In the genomic region with DNA sequence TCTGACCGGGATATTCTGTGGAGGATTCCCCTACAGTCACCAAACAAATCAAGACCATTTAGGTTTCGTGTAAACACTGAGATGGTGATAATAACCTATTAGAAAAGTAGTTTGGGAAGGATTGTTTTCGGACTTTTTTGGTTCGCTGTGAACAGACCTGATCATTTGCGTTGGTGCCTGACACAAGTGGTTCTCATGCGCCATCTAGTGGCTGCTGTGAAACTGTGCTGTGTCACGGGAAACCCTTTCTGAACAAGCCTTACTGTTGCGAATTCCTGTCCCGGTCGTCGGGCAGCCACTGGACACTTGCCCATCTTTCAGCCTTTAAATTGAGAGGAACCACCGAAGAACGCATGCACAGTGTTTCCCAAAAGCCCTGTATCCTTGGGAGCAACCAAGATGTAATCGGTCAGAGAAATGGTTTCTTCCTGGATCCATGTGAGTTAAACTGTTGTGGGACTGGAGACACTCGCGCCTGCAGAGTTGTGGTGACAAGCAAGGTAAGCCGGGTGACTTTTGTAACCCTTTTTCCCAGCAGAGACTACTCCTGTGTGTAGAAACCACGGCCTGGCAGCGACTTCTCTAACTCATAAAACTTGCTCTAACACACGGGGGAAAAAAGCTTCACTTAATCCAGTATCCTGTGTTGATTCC, we compare ENCODE assay signal across 8 mouse cellular contexts.
DNase-seq lines count a peak whose midpoint lies in the region; ATAC-seq and TF ChIP-seq lines count a peak whose summit lies in the region.

No protein-coding gene starts in this region.

- H3K4me1 ChIP-seq in embryonic facial prominence, embryonic 12.5 days: peaks cover 5% of the 10 kb centered on the region; the same call in 1 of the 2 replicates
- peaks cover 14% of the 10 kb centered on the region for H3K4me1 ChIP-seq in midbrain, embryonic 12.5 days
- no peaks in the 10 kb centered on the region for H3K4me1 ChIP-seq in small intestine, adult 2 months (ENCODE audit: control insufficient read depth, insufficient read depth, insufficient read length, low read length)

- no peak for ATAC-seq in embryonic facial prominence, embryonic 12.5 days (ENCODE audit: insufficient number of reproducible peaks, insufficient read depth, low FRiP score, low TSS enrichment)
- peak; percentile 41; the same call in 1 of the 2 replicates for ATAC-seq in midbrain, embryonic 12.5 days (ENCODE audit: low FRiP score, low read depth)

- H3K27ac ChIP-seq in embryonic facial prominence, embryonic 12.5 days: no peak overlapping the region
- no peak overlapping the region for H3K27ac ChIP-seq in midbrain, embryonic 12.5 days (replicated peaks)
- no peak overlapping the region for H3K27ac ChIP-seq in small intestine, adult 2 months (ENCODE audit: insufficient read depth, low read depth, low read length)

- peak overlapping the region; percentile 35 for H3K4me3 ChIP-seq in embryonic facial prominence, embryonic 12.5 days
- H3K4me3 ChIP-seq in midbrain, embryonic 12.5 days: peak overlapping the region; percentile 29
- H3K4me3 ChIP-seq in small intestine, adult 2 months (ENCODE audit: low read depth, low read length): 0 out of 2 replicates have a peak overlapping the region, but pooled peaks have one; percentile 8

- 6% methylated on average over 20 of the region's 20 CpGs for WGBS in embryonic facial prominence, embryonic 12.5 days
- WGBS in midbrain, embryonic 12.5 days: 6% methylated on average over 20 of the region's 20 CpGs
- WGBS in small intestine, adult 2 months: 4% methylated on average over 20 of the region's 20 CpGs

- no peaks in the 10 kb centered on the region for H3K9me3 ChIP-seq in embryonic facial prominence, embryonic 12.5 days
- no peaks in the 10 kb centered on the region for H3K9me3 ChIP-seq in midbrain, embryonic 12.5 days

- TF ChIP-seq POLR2A in small intestine, adult 2 months (IDR thresholded peaks at IDR 0.05; ENCODE audit: low read depth, low read length): no peak

- H3K36me3 ChIP-seq in embryonic facial prominence, embryonic 12.5 days: no peaks in the 10 kb centered on the region
- no peaks in the 10 kb centered on the region for H3K36me3 ChIP-seq in midbrain, embryonic 12.5 days
- H3K36me3 ChIP-seq in small intestine, adult 2 months (ENCODE audit: control insufficient read depth, insufficient read depth, low read length): no peaks in the 10 kb centered on the region

- peaks cover 49% of the 10 kb centered on the region for H3K27me3 ChIP-seq in embryonic facial prominence, embryonic 12.5 days
- H3K27me3 ChIP-seq in midbrain, embryonic 12.5 days: peaks cover 68% of the 10 kb centered on the region
- no peaks in the 10 kb centered on the region for H3K27me3 ChIP-seq in small intestine, adult 2 months (ENCODE audit: control insufficient read depth, insufficient read depth, low read length)

- DNase-seq in 3T3-L1 (ENCODE audit: low read depth, low spot score): peak; percentile 96
- DNase-seq in adrenal gland, postnatal 36 days: peak; percentile 80 to 85
- DNase-seq in heart, adult 11 months: peak; percentile 93
- peak; percentile 61 for DNase-seq in kidney, adult 11 months
- DNase-seq in left cerebral cortex, postnatal 4 days: peak; percentile 84

- intact Hi-C loops in left cerebral cortex, postnatal 4 days (cut with DNase I): loop anchor here (5.0 to 10.0 kb wide), 3 partner anchors 400 to 692 kb away; no protein-coding TSS in a partner anchor

- peak overlapping the region; percentile 43 for H3K4me2 ChIP-seq in embryonic facial prominence, embryonic 12.5 days (replicated peaks)
- peak overlapping the region; percentile 45 for H3K4me2 ChIP-seq in midbrain, embryonic 12.5 days (replicated peaks)

- H3K9ac ChIP-seq in embryonic facial prominence, embryonic 12.5 days: peak overlapping the region; percentile 40
- 0 out of 2 replicates have a peak overlapping the region, but pooled peaks have one; percentile 20 for H3K9ac ChIP-seq in midbrain, embryonic 12.5 days (replicated peaks)

- TF ChIP-seq CTCF in small intestine, adult 2 months (IDR thresholded peaks at IDR 0.05; ENCODE audit: extremely low read depth, insufficient read length, insufficient replicate concordance, low read depth, low read length): peak; percentile 84; the same call in 1 of the 2 replicates
